Comparison of ENCODE assay signal across 20 mouse cellular contexts in the genomic region with DNA sequence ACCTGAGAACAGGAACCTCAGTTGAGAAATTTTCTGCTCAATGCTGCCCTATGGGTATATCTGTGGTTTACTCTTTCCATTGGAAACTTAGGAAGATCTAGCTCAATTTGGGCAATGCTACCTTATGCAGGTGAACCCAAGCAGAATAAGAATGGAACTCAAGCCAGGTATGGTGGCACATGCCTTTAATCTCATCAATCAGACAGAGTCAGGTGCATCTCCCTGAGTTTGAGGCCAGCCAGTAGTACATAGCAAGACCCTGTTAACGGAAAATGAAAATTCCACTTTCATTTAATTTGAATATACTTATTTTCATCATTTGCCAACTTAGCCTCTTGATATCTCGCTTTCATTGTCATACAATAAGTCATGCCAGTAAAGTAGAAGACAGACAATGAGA. TPM values are rescaled to one million over a fixed set of nuclear protein-coding genes. Genes with fewer than 3 reads are reported as not detected.
"Had no signal": no experiment of that assay in that cellular context is flagged by ENCODE, and none has a peak within 500 bp of the region (broad histone marks: within the 10 kb centered on the region; RNA-seq: fewer than 3 reads in every experiment).

No protein-coding gene starts in this region.

- DNase-seq: liver, embryonic 13.5 days; liver, postnatal 0 days; lung, adult 2 months; lung, postnatal 14 days; lung, postnatal 36 days; right cerebral cortex, postnatal 14 days; thymus, adult 2 months; thymus, postnatal 25 days; thymus, postnatal 4 days had no signal

- ATAC-seq: liver, postnatal 0 days; lung, postnatal 0 days; midbrain, embryonic 15.5 days had no signal

- H3K36me3 ChIP-seq: liver, embryonic 13.5 days; liver, embryonic 15.5 days; lung, embryonic 15.5 days; midbrain, embryonic 15.5 days; neural tube, embryonic 12.5 days; stomach, embryonic 15.5 days had no signal

- H3K9ac ChIP-seq: liver, embryonic 13.5 days; liver, embryonic 15.5 days; liver, postnatal 0 days; lung, embryonic 15.5 days; midbrain, embryonic 15.5 days; neural tube, embryonic 12.5 days; stomach, embryonic 15.5 days had no signal

- H3K4me2 ChIP-seq: liver, embryonic 13.5 days; liver, embryonic 15.5 days; lung, embryonic 15.5 days; midbrain, embryonic 15.5 days; neural tube, embryonic 12.5 days; stomach, embryonic 15.5 days had no signal

- H3K4me1 ChIP-seq: liver, embryonic 13.5 days; liver, embryonic 15.5 days; lung, embryonic 15.5 days; megakaryocyte, embryonic 14.5 days; midbrain, embryonic 15.5 days; neural tube, embryonic 12.5 days; stomach, embryonic 15.5 days had no signal

- H3K9me3 ChIP-seq: liver, embryonic 15.5 days; lung, embryonic 15.5 days; megakaryocyte, embryonic 14.5 days; midbrain, embryonic 15.5 days; stomach, embryonic 15.5 days had no signal

- H3K27me3 ChIP-seq: liver, embryonic 13.5 days; liver, embryonic 15.5 days; lung, embryonic 15.5 days; megakaryocyte, embryonic 14.5 days; midbrain, embryonic 15.5 days; neural tube, embryonic 12.5 days; stomach, embryonic 15.5 days had no signal

- H3K4me3 ChIP-seq: liver, embryonic 13.5 days; liver, embryonic 15.5 days; lung, embryonic 15.5 days; megakaryocyte, embryonic 14.5 days; midbrain, embryonic 15.5 days; neural tube, embryonic 12.5 days; stomach, embryonic 15.5 days had no signal

- H3K27ac ChIP-seq: liver, embryonic 13.5 days; liver, embryonic 15.5 days; lung, embryonic 15.5 days; macrophage; midbrain, embryonic 15.5 days; neural tube, embryonic 12.5 days; stomach, embryonic 15.5 days had no signal

RNA-seq across cellular contexts. Expression of a gene that starts 2.1 kb away (rescaled TPM):
- total RNA-seq: midbrain, postnatal 0 days had no signal
- polyA plus RNA-seq: liver, embryonic 13.5 days; macrophage; midbrain, embryonic 15.5 days; midbrain, postnatal 0 days; neural tube, embryonic 12.5 days; neural tube, embryonic 14.5 days; testis, adult 2 months had no signal
